Mouse (Mus musculus): ENCODE results near the gene Ube2c. TPM values are rescaled to one million over a fixed set of nuclear protein-coding genes. Genes with fewer than 3 reads are reported as not detected.

Gene Ube2c
- polyA plus RNA-seq, 1 experiment from 2014 or later: 497 TPM

DNA sequence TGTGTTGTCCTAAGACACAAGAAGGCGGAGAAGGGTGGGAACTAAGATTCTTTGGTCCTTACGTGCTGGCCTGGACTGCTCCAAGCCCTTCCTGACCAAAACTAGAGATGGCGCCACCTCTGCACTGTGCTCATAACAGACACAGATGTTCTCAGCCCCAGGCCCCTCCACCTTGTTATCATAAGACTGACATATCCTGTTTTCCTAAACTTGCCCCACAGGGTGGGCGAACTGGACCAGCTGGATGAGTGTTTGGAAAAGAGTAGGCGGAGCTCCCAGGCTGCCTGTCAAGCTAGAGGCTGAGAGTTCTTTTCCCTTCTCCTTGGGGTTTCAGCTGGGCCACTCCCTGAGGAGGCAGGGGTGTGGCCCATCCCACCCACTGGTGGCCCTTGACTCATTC is 48.0 kb downstream of the Ube2c start:
- no peak for DNase-seq (ENCODE audit: low spot score)

DNA sequence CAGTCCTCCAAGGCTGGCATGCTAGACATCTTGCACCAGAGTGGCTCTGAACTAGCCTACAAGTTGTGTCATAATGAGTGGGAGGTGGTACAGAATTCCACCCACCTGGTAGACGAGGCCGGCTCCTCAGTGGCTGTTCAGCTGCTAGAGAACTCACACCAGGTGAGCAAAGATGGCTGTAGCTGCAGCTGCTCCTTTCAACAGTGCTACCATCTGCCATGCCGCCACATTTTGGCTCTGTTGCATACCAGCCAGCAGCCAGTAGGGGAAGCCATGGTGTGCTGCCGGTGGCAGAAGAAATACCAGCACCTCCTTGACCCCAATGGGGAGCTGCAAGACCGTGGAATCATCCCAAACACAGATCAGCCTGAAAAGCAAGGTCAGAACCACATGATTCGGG is 51.4 kb downstream of the Ube2c start:
- no peak for DNase-seq (ENCODE audit: low spot score)

DNA sequence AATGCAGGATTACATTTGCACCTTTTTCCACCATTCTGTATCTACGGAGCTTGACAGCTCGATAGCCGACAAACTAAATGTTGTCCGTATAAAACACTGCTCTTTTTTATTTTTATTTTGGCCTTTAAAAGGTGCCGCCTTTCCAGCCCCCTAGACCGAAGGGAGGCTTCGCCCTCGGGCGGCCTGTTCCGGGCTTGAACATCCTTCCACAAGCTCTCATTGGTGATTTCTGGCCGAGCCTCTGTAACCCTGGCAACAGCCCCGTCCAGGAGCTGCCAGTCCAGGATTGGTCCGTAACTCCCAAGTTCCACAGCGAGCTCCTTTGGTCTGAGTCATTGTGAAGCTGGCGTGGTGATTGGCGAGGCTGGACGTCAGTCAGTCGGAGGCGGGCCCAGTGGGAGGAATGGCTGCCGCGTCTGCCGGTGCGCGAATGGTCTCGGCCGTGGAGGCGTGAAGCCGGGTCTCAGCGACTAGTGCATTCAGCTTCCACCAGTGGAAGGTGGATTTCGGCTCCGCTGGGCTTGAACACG is 53.0 kb downstream of the Ube2c start, which contains the start of gene Zswim1:
TSS of gene Zswim1 (plus strand) at position 51 of the 530 bp plus-strand sequence.
- peak; percentile 97 for DNase-seq (ENCODE audit: low spot score)

DNA sequence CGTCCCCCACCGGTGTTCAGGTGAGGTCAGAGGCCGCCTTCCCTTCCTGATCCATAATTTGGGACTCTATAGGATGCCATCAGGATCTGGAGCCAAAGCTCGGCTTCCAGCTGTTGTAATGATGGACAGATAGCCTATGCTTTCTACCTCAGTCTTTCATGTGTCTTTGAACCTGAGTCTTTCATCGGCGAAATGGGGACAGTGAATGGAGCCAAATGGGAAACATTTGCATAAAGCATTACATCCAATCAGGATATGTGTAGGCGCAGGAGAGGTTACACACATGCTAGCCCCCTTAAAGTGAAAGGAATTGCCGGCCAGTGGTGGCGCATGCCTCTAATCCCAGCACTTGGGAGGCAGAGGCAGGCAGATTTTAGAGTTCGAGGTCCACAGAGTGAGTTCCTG is 53.5 kb downstream of the Ube2c start:
- peak; percentile 34 for DNase-seq (ENCODE audit: low spot score)

DNA sequence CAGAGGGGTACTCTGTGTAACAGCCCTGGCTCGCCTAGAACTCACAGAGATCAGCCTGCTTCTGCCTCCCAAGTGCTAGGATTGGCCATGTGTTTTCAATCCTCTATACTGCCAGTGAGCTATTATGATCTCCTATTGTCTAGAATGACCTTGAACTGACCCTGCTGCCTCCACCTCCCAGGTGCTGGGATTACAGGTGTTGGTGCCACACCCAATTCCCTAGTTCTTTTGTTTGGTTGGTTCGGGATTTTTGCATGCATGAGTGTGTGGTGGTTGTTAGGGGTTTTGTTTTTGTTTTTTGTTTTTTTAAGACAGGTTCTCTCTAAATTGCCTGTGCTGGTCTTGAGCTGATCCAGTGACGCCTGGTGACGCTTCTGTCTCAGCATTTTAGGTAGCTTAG is 54.3 kb downstream of the Ube2c start:
- DNase-seq (ENCODE audit: low spot score): no peak

DNA sequence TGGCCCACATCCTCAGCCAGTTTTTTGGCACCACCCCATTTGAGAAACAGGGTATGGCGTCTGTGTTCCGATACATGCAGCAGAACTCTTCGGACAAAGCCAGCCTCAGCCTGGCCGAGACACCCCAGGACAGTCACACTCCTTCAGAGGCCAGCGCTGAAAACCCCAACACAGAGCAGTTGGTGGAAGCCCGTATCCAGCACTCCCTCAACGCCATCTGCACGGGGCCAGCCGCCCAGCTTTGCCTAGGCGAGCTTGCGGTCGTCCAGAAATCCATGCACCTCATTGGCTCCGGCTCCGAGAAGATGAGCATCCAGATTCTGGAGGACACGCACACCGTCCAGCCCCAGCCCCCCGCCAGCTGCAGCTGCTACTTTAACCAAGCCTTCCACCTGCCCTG is 55.8 kb downstream of the Ube2c start:
- no peak for DNase-seq (ENCODE audit: low spot score)

DNA sequence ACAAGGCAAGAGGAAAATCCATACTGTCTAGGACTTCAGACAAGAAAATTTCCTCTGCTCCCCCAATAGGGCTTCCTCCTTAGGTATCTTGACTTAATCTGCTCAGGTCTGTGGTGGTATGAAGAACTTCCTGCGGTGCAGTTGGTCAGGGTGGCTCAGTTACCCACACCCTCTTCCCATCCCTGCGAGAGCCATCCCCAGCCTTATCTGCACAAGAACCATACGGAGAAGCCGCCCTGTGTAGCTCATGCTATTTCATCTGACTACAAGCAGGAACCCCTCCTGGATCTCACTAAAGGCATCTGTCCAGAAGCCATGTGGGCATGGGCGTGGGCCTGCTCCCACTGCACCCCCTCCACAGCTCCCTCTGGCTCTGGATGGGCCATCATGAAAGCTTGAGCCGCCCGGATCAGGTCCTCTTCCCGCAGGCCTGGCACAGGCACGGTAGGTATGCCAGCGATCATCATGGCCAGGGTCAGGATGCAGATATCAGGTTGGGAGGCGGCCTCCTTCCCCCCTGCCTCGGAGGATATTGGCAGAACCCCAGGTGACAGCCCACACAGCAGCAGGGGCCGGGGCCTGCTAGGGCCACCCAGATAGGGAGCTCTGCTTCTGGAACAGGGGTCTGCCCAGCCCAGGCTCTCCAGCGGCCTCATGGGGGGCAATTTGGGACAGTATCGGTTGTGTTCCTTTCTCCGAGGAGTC is 57.6 kb downstream of the Ube2c start:
- no peak for DNase-seq (ENCODE audit: low spot score)

Other genes with a start within 250 kb of the Ube2c start
- gene Wfdc2, start 207.5 kb upstream of the Ube2c start, polyA plus RNA-seq (2015; fragmentation: Nextera tagmentation; extraction: Ambion mirVana): 51.3 and 53.4 TPM in 2 replicates
- not detected in 2 replicates for gene Spint3, start 196.4 kb upstream of the Ube2c start, polyA plus RNA-seq (2015; fragmentation: Nextera tagmentation; extraction: Ambion mirVana)
- gene Wfdc6a, start 184.5 kb upstream of the Ube2c start, polyA plus RNA-seq (2015; fragmentation: Nextera tagmentation; extraction: Ambion mirVana): not detected in 2 replicates
- gene Eppin, start 176.3 kb upstream of the Ube2c start, polyA plus RNA-seq (2015; fragmentation: Nextera tagmentation; extraction: Ambion mirVana): not detected in 2 replicates
- gene Wfdc6b, start 156.4 kb upstream of the Ube2c start, polyA plus RNA-seq (2015; fragmentation: Nextera tagmentation; extraction: Ambion mirVana): not detected in 2 replicates
- not detected in 2 replicates for gene Wfdc8, start 156.3 kb upstream of the Ube2c start, polyA plus RNA-seq (2015; fragmentation: Nextera tagmentation; extraction: Ambion mirVana)
- gene Wfdc16, start 131.1 kb upstream of the Ube2c start, polyA plus RNA-seq (2015; fragmentation: Nextera tagmentation; extraction: Ambion mirVana): not detected in 2 replicates
- 0.42 TPM in 1 of 2 replicates, not detected in the other for gene Wfdc10, start 113.9 kb upstream of the Ube2c start, polyA plus RNA-seq (2015; fragmentation: Nextera tagmentation; extraction: Ambion mirVana)
- gene Wfdc9, start 113.3 kb upstream of the Ube2c start, polyA plus RNA-seq (2015; fragmentation: Nextera tagmentation; extraction: Ambion mirVana): not detected in 2 replicates
- gene Wfdc11, start 95.8 kb upstream of the Ube2c start, polyA plus RNA-seq (2015; fragmentation: Nextera tagmentation; extraction: Ambion mirVana): not detected in 2 replicates
- gene Wfdc13, start 84.8 kb upstream of the Ube2c start, polyA plus RNA-seq (2015; fragmentation: Nextera tagmentation; extraction: Ambion mirVana): not detected in 2 replicates
- not detected in 2 replicates for gene Spint4, start 71.4 kb upstream of the Ube2c start, polyA plus RNA-seq (2015; fragmentation: Nextera tagmentation; extraction: Ambion mirVana)
- gene Spint5, start 54.6 kb upstream of the Ube2c start, polyA plus RNA-seq (2015; fragmentation: Nextera tagmentation; extraction: Ambion mirVana): not detected in 2 replicates
- gene Wfdc3, start 24.0 kb upstream of the Ube2c start, polyA plus RNA-seq (2015; fragmentation: Nextera tagmentation; extraction: Ambion mirVana): 0.49 and 0.56 TPM in 2 replicates
- 70.4 and 85.2 TPM in 2 replicates for gene Dnttip1, start 23.9 kb upstream of the Ube2c start, polyA plus RNA-seq (2015; fragmentation: Nextera tagmentation; extraction: Ambion mirVana)
- gene Tnnc2, start 10.1 kb downstream of the Ube2c start, polyA plus RNA-seq (2015; fragmentation: Nextera tagmentation; extraction: Ambion mirVana): 5.8 and 10.7 TPM in 2 replicates
- gene Snx21, start 15.9 kb downstream of the Ube2c start, polyA plus RNA-seq (2015; fragmentation: Nextera tagmentation; extraction: Ambion mirVana): 7.0 and 7.7 TPM in 2 replicates
- gene Acot8, start 35.0 kb downstream of the Ube2c start, polyA plus RNA-seq (2015; fragmentation: Nextera tagmentation; extraction: Ambion mirVana): 30.0 and 31.1 TPM in 2 replicates
- 7.1 TPM in 2 replicates for gene Zswim3, start 35.2 kb downstream of the Ube2c start, polyA plus RNA-seq (2015; fragmentation: Nextera tagmentation; extraction: Ambion mirVana)
- gene Zswim1, start 52.8 kb downstream of the Ube2c start, polyA plus RNA-seq (2015; fragmentation: Nextera tagmentation; extraction: Ambion mirVana): 8.7 and 9.1 TPM in 2 replicates
- gene Spata25, start 58.6 kb downstream of the Ube2c start, polyA plus RNA-seq (2015; fragmentation: Nextera tagmentation; extraction: Ambion mirVana): 0.17 and 0.85 TPM in 2 replicates
- 154 and 164 TPM in 2 replicates for gene Ctsa, start 63.0 kb downstream of the Ube2c start, polyA plus RNA-seq (2015; fragmentation: Nextera tagmentation; extraction: Ambion mirVana)
- 5.3 and 5.9 TPM in 2 replicates for gene Neurl2, start 63.6 kb downstream of the Ube2c start, polyA plus RNA-seq (2015; fragmentation: Nextera tagmentation; extraction: Ambion mirVana)
- 424 and 433 TPM in 2 replicates for gene Pltp, start 87.8 kb downstream of the Ube2c start, polyA plus RNA-seq (2015; fragmentation: Nextera tagmentation; extraction: Ambion mirVana)
- gene Pcif1, start 109.4 kb downstream of the Ube2c start, polyA plus RNA-seq (2015; fragmentation: Nextera tagmentation; extraction: Ambion mirVana): 92.5 and 107 TPM in 2 replicates
- gene Zfp335, start 141.9 kb downstream of the Ube2c start, polyA plus RNA-seq (2015; fragmentation: Nextera tagmentation; extraction: Ambion mirVana): 8.6 and 9.5 TPM in 2 replicates
- gene Mmp9, start 170.9 kb downstream of the Ube2c start, polyA plus RNA-seq (2015; fragmentation: Nextera tagmentation; extraction: Ambion mirVana): 47.8 and 53.2 TPM in 2 replicates
- 0.26 and 0.30 TPM in 2 replicates for gene Slc12a5, start 190.9 kb downstream of the Ube2c start, polyA plus RNA-seq (2015; fragmentation: Nextera tagmentation; extraction: Ambion mirVana)

Measured in thymus, postnatal 0 days (tissue).